Mouse (Mus musculus) brain, embryonic 18.5 days (tissue): ENCODE results near the gene Vmn2r14.
"Not testable (repeated sequence)": the region's sequence is repeated elsewhere in the genome, so short reads cannot be mapped to it uniquely, and the experiment has no call there.

Experiments used
- DNase-seq: peaks from one replicate; pipeline ENCODE4 v3.0.0-alpha.2; 2012; ENCODE audit warnings: low read depth, low spot score

The Vmn2r14 gene

DNA sequence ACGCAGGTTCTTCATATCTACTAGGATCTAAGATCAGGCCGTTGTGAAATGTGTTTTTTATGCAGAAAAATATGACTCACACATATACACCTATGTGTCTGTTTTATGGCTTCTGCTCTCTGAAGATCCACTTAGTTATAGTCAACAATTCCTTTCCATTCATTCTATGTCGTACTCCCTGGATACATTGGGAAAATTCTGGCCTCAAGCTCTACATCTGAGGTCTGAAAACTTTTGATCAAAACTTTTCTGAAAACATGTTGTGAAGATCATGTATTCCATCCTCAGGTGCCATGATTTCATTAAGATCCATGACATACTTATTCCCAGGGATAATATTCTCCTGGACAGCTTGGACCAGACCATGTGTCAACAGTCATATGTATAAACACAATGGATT lies at the start of gene Vmn2r14:
Gene Vmn2r14, minus strand, starts transcription at position 101 of the 400 bp plus-strand sequence.
- no peak for DNase-seq

DNA sequence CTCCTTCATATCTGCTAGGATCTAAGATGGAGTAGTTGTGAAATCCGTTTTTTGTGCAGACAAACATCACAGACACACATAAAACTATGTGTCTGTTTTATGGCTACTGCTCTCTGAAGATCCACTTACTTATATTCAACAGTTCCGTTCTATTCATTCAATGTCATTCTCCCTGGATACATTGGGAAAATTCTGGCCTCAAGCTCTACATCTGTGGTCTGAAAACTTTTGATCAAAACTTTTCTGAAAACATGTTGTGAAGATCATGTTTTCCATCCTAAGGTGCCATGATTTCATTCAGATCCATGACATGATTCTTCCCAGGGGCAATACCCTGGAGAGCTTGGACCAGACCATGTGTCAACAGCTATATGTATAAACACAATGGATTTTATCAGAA lies 32.4 kb downstream of the Vmn2r14 start, which contains the start of gene Vmn2r13:
Gene Vmn2r13, minus strand, starts transcription at position 101 of the 400 bp plus-strand sequence.
- not testable (repeated sequence) for DNase-seq

- not testable (repeated sequence) for DNase-seq
These were observed 57.7 kb downstream of the Vmn2r14 start for GRCm38 (mm10) chr5:109166851-109167250.
